Comparison of ENCODE assay signal across 32 mouse cellular contexts in genomic region chr4:108629363-108629880, GRCm38 (mm10). TPM values are rescaled to one million over a fixed set of nuclear protein-coding genes. Genes with fewer than 3 reads are reported as not detected.
A peak's percentile ranks its signal among the peaks of the same experiment; 100 is the strongest.
DNase-seq lines count a peak whose midpoint lies in the region; ATAC-seq lines count a peak whose summit lies in the region.
"Had no signal": no experiment of that assay in that cellular context is flagged by ENCODE, and none has a peak within 500 bp of the region (broad histone marks: within the 10 kb centered on the region; RNA-seq: fewer than 3 reads in every experiment).

No protein-coding gene starts in this region.

- H3K36me3 ChIP-seq in kidney, embryonic 15.5 days, result peaks cover 98% of the 10 kb centered on the region
- H3K36me3 ChIP-seq in intestine, embryonic 16.5 days (ENCODE audit: control insufficient read depth, insufficient read depth, low read length), result peaks cover 16% of the 10 kb centered on the region

- peak; percentile 17 for DNase-seq in gastrocnemius, adult 18-20 months (ENCODE audit: low spot score)
- no peak for DNase-seq in gastrocnemius, postnatal 14 days
- no peak for DNase-seq in kidney, adult 11 months
- DNase-seq in Muller cell, postnatal 12 days (ENCODE audit: inconsistent ontology term), result peak; percentile 18
- peak; percentile 57 for DNase-seq in adrenal gland, postnatal 14 days
- no peak for DNase-seq in right cerebral cortex, postnatal 4 days
- DNase-seq: cerebellum, adult 18-20 months; cerebellum, postnatal 10 days; heart, adult 2 months; kidney, adult 18-20 months; layer of hippocampus, adult 9-11 months; liver; lung, adult 2 months; lung, postnatal 10 days; midbrain, embryonic 14.5 days; retina, postnatal 1 day; right cerebral cortex, postnatal 14 days; spleen, adult 18-20 months; thymus, postnatal 14 days had no signal

- H3K9me3 ChIP-seq in kidney, embryonic 15.5 days (replicated peaks), result no peaks in the 10 kb centered on the region
- H3K9me3 ChIP-seq in intestine, embryonic 16.5 days (ENCODE audit: control insufficient read depth, low read length), result no peaks in the 10 kb centered on the region
- H3K9me3 ChIP-seq: embryonic facial prominence, embryonic 10.5 days; embryonic facial prominence, embryonic 15.5 days; forebrain, embryonic 13.5 days; G1E; heart, embryonic 12.5 days; neural tube, embryonic 15.5 days had no signal

- peaks cover 11% of the 10 kb centered on the region for H3K4me1 ChIP-seq in kidney, embryonic 15.5 days
- H3K4me1 ChIP-seq in intestine, embryonic 16.5 days (ENCODE audit: control insufficient read depth, insufficient read depth, low read length), result no peaks in the 10 kb centered on the region
- H3K4me1 ChIP-seq: embryonic facial prominence, embryonic 10.5 days; embryonic facial prominence, embryonic 15.5 days; forebrain, embryonic 13.5 days; heart, embryonic 12.5 days; neural tube, embryonic 15.5 days had no signal

- 69% methylated on average over 7 of the region's 7 CpGs for WGBS in kidney, embryonic 15.5 days
- WGBS in intestine, embryonic 16.5 days, result 89% methylated on average over 7 of the region's 7 CpGs

- H3K27me3 ChIP-seq in kidney, embryonic 15.5 days, result no peaks in the 10 kb centered on the region
- no peaks in the 10 kb centered on the region for H3K27me3 ChIP-seq in intestine, embryonic 16.5 days (replicated peaks; ENCODE audit: control insufficient read depth, insufficient read depth, low read length)
- H3K27me3 ChIP-seq: embryonic facial prominence, embryonic 15.5 days; forebrain, embryonic 13.5 days; heart, embryonic 12.5 days; neural tube, embryonic 15.5 days; Patski had no signal

- H3K4me3 ChIP-seq in kidney, embryonic 15.5 days (replicated peaks), result no peak overlapping the region
- H3K4me3 ChIP-seq in intestine, embryonic 16.5 days (ENCODE audit: low read length), result no peak overlapping the region
- H3K4me3 ChIP-seq: embryonic facial prominence, embryonic 10.5 days; embryonic facial prominence, embryonic 15.5 days; forebrain, embryonic 13.5 days; heart, adult 2 months; heart, embryonic 12.5 days; neural tube, embryonic 15.5 days had no signal

- peak overlapping the region; percentile 79 for H3K27ac ChIP-seq in kidney, embryonic 15.5 days
- H3K27ac ChIP-seq in intestine, embryonic 16.5 days (ENCODE audit: low read length), result no peak overlapping the region
- H3K27ac ChIP-seq: embryonic facial prominence, embryonic 10.5 days; embryonic facial prominence, embryonic 15.5 days; forebrain, embryonic 13.5 days; heart, adult 2 months; hindbrain, embryonic 14.5 days; liver, embryonic 14.5 days; macrophage; neural tube, embryonic 15.5 days had no signal

- H3K4me2 ChIP-seq in kidney, embryonic 15.5 days, result no peak overlapping the region
- H3K4me2 ChIP-seq in intestine, embryonic 16.5 days (ENCODE audit: low read depth, low read length), result no peak overlapping the region
- H3K4me2 ChIP-seq: embryonic facial prominence, embryonic 15.5 days; forebrain, embryonic 13.5 days; heart, embryonic 12.5 days; hindbrain, embryonic 14.5 days; neural tube, embryonic 15.5 days had no signal

- H3K9ac ChIP-seq in kidney, embryonic 15.5 days, result no peak overlapping the region
- no peak overlapping the region for H3K9ac ChIP-seq in intestine, embryonic 16.5 days (ENCODE audit: low read depth, low read length)
- H3K9ac ChIP-seq: embryonic facial prominence, embryonic 15.5 days; forebrain, embryonic 13.5 days; heart, embryonic 12.5 days; hindbrain, embryonic 14.5 days; liver, embryonic 14.5 days; neural tube, embryonic 15.5 days had no signal

- ATAC-seq in kidney, embryonic 15.5 days (replicated peaks; ENCODE audit: low FRiP score), result peak; percentile 82
- ATAC-seq in intestine, embryonic 16.5 days, result no peak
- ATAC-seq: forebrain, embryonic 13.5 days; Patski had no signal

- intact Hi-C loops in gastrocnemius, postnatal 14 days (cut with DNase I; ENCODE audit: low total_unique reads), result no loop called here

RNA-seq across cellular contexts. Expression of gene Cc2d1b, which starts 9.7 kb away (rescaled TPM):
- total RNA-seq in gastrocnemius, adult 18-20 months (2021), result 10 to 100 TPM; 17.4 to 18.4 TPM
- 10 to 100 TPM; 16.8 to 17.2 TPM for total RNA-seq in gastrocnemius, postnatal 14 days (2021)
- 29.2 and 32.3 TPM in 2 replicates for polyA plus RNA-seq in kidney, embryonic 15.5 days (2015; fragmentation: Nextera tagmentation; extraction: Ambion mirVana)
- 31.5 and 39.8 TPM in 2 replicates for total RNA-seq in adrenal gland, postnatal 14 days (2021)
- polyA plus RNA-seq in intestine, embryonic 16.5 days (2015; fragmentation: Nextera tagmentation; extraction: Ambion mirVana), result 33.0 and 35.2 TPM in 2 replicates

RNA-seq across cellular contexts. Expression of gene Orc1, which starts 50.2 kb away (rescaled TPM):
- under 1 TPM in 1 of 2 experiments, not detected in 1; 0.07 TPM for total RNA-seq in gastrocnemius, adult 18-20 months (2021)
- under 1 TPM; 0.16 to 0.33 TPM for total RNA-seq in gastrocnemius, postnatal 14 days (2021)
- 10.7 and 12.0 TPM in 2 replicates for polyA plus RNA-seq in kidney, embryonic 15.5 days (2015; fragmentation: Nextera tagmentation; extraction: Ambion mirVana)
- 0.94 and 1.5 TPM in 2 replicates for total RNA-seq in adrenal gland, postnatal 14 days (2021)
- polyA plus RNA-seq in intestine, embryonic 16.5 days (2015; fragmentation: Nextera tagmentation; extraction: Ambion mirVana), result 9.4 and 10.3 TPM in 2 replicates
- total RNA-seq: gastrocnemius, adult 8-10 months; heart, adult 2 months had no signal

RNA-seq across cellular contexts. Expression of gene Prpf38a, which starts 50.3 kb away (rescaled TPM):
- total RNA-seq in gastrocnemius, adult 18-20 months (2021), result 10 to 100 TPM; 10.2 to 13.2 TPM
- total RNA-seq in gastrocnemius, postnatal 14 days (2021), result 10 to 100 TPM; 15.6 to 17.4 TPM
- polyA plus RNA-seq in kidney, embryonic 15.5 days (2015; fragmentation: Nextera tagmentation; extraction: Ambion mirVana), result 87.8 and 88.8 TPM in 2 replicates
- 34.2 and 39.5 TPM in 2 replicates for total RNA-seq in adrenal gland, postnatal 14 days (2021)
- polyA plus RNA-seq in intestine, embryonic 16.5 days (2015; fragmentation: Nextera tagmentation; extraction: Ambion mirVana), result 72.3 and 78.8 TPM in 2 replicates

Comparison
In these comparisons a context has a peak if more than half of its experiments do, and no peak if none do; other contexts are left out.
1. DNase-seq: peak in gastrocnemius, adult 18-20 months (single experiment), Muller cell, postnatal 12 days (single experiment) and adrenal gland, postnatal 14 days (single experiment); none in gastrocnemius, postnatal 14 days (single experiment), kidney, adult 11 months (single experiment) and right cerebral cortex, postnatal 4 days (single experiment).